Mouse (Mus musculus) embryonic fibroblast, embryonic 13.5 days (primary cell): ENCODE data around the gene Dsn1.

ENCODE experiments used
- CTCF ChIP-seq: IDR thresholded peaks from 2 replicates; pipeline ENCODE4 v1.5.1; 2011; ENCODE audit warnings: mild to moderate bottlenecking, control low read depth, low read length, moderate library complexity, borderline replicate concordance; ENCODE audit not compliant: insufficient read depth
- POLR2A ChIP-seq: IDR thresholded peaks from 2 replicates; pipeline ENCODE4 v1.6.1; 2011; ENCODE audit warnings: low read depth, mild to moderate bottlenecking, control low read depth, low read length, moderate library complexity

- TF ChIP-seq POLR2A (no peak), CTCF (peak; percentile 23; the same call in 1 of the 2 replicates)
Measured at GRCm38 (mm10) chr2:157043987-157044386, 37.0 kb upstream of the Dsn1 start.
